Mouse (Mus musculus) lung, postnatal 0 days (tissue): Measurements from ENCODE around the gene Slain2. TPM values are rescaled to one million over a fixed set of nuclear protein-coding genes. Genes with fewer than 3 reads are reported as not detected.
"Not testable (repeated sequence)": the region's sequence is repeated elsewhere in the genome, so short reads cannot be mapped to it uniquely, and the experiment has no call there.

ENCODE experiments used
- ATAC-seq: fragments of 200-750 bp; cut with Nextera tagmentation; 2 replicates; pipeline ENCODE4 v1.8.0; 2017; ENCODE audit warnings: moderate library complexity
- DNase-seq: peaks from one replicate; pipeline ENCODE4 v3.0.0-alpha.2; 2016; ENCODE audit warnings: low spot score
- H3K27ac ChIP-seq: fragments of 300-500 bp; sonication (generic); 2 replicates; pipeline ENCODE4 v1.5.1; 2014; ENCODE audit warnings: antibody characterized with exemption, mild to moderate bottlenecking, low read length, mixed read lengths
- H3K27me3 ChIP-seq: fragments of 300-500 bp; sonication (generic); replicated peaks from 2 replicates; pipeline ENCODE4 v1.6.1; 2014; ENCODE audit warnings: low read length, mixed read lengths; ENCODE audit not compliant: insufficient read depth
- H3K36me3 ChIP-seq: fragments of 300-500 bp; sonication (generic); 2 replicates; pipeline ENCODE4 v1.6.1; 2014; ENCODE audit warnings: low read length, mixed read lengths; ENCODE audit not compliant: insufficient read depth
- H3K4me1 ChIP-seq: fragments of 300-500 bp; sonication (generic); 2 replicates; pipeline ENCODE4 v1.6.1; 2014; ENCODE audit warnings: antibody characterized with exemption, low read depth, low read length, mixed read lengths; ENCODE audit not compliant: insufficient read depth
- H3K4me2 ChIP-seq: fragments of 300-500 bp; sonication (generic); replicated peaks from 2 replicates; pipeline ENCODE4 v1.6.1; 2014; ENCODE audit warnings: low read depth, mild to moderate bottlenecking, low read length, moderate library complexity, mixed read lengths
- H3K4me3 ChIP-seq: fragments of 300-500 bp; sonication (generic); 2 replicates; pipeline ENCODE4 v1.5.1; 2014; ENCODE audit warnings: low read depth, low read length
- H3K9ac ChIP-seq: fragments of 300-500 bp; sonication (generic); replicated peaks from 2 replicates; pipeline ENCODE4 v1.6.1; 2014; ENCODE audit warnings: low read depth, mild to moderate bottlenecking
- H3K9me3 ChIP-seq: fragments of 300-500 bp; sonication (generic); 2 replicates; pipeline ENCODE4 v1.6.1; 2016; ENCODE audit warnings: low read length, mixed read lengths
- CTCF ChIP-seq: IDR thresholded peaks from 2 replicates; pipeline ENCODE4 v1.5.1; 2016; ENCODE audit warnings: antibody characterized with exemption, mild to moderate bottlenecking
- EP300 ChIP-seq: IDR thresholded peaks from 2 replicates; pipeline ENCODE4 v1.6.1; 2016; ENCODE audit warnings: antibody characterized with exemption, mild to moderate bottlenecking, control low read depth
- WGBS: fragments of 180-500 bp; shearing (Covaris S2); extraction: QIAGEN DNeasy Blood & Tissue Kit; methylation state at CpG from one replicate; pipeline ENCODE4 v1.1.7; 2014; 5-methylcytosine and 5-hydroxymethylcytosine counted together
- polyA plus RNA-seq: library from polyadenylated mRNA; unstranded; fragments of >200 nt; fragmentation: Nextera tagmentation; extraction: Ambion mirVana; gene quantifications from 2 replicates; pipeline ENCODE4 v1.2.1, GENCODE M21; 2015

Gene Slain2
- polyA plus RNA-seq, 1 experiment from 2014 or later, result 13.4 TPM

DNA sequence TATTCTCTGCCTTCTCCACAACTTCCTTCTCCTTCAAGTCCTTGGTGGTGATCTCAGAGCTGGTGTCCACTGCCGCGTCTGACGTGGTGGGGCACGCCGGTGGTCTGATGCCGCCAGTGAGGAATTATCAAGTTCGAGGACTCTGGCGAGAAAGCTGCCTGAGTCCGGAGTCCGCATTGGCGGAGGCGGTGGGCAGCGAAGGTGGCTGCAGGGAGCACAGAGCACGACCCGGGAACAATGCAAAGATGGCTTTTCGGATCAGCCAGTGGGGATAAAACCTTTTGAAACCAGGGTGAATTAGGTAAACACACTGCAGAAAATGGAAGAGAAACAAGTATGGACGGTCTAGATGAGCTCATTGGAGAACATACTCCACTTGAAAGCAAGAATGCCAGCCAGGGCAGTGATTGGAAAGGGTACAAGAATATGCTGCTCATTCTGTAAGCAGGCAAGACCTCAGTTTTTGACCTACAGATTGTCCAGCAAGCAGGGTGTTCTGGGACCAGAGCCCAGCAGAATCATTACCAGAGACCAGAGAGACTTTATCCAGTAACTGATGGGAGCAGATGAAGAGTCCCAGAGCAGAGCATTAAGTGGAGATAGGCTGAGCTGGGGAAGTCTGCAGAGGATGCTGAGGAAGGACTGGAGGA is 19.0 kb downstream of the Slain2 start:
- no peak overlapping the region for H3K9ac ChIP-seq
- H3K36me3 ChIP-seq, result no peaks in the 10 kb centered on the region
- no peak overlapping the region for H3K4me3 ChIP-seq
- no peak overlapping the region for H3K4me2 ChIP-seq
- 91% methylated on average over 17 of the region's 17 CpGs for WGBS
- H3K27me3 ChIP-seq, result no peaks in the 10 kb centered on the region
- H3K4me1 ChIP-seq, result no peaks in the 10 kb centered on the region
- H3K9me3 ChIP-seq, result no peaks in the 10 kb centered on the region
- TF ChIP-seq CTCF (no peak), EP300 (no peak)
- DNase-seq, result no peak
- H3K27ac ChIP-seq, result no peak overlapping the region
- ATAC-seq, result no peak

DNA sequence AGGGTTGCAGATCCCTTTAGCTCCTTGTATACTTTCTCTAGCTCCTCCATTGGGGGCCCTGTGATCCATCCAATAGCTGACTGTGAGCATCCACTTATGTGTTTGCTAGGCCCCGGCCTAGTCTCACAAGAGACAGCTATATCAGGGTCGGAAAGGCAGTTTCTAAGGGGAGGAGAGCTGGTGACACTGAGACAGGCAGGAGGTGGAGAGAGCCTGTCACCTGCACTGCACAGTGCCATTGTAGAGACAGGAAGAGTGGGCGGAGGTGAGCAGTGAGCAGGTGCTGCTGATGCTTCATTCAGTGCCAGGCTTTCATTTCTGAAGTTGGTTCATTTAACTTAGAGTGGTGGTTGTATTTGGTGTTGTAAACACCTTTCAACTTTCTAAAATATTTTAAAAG is 24.3 kb downstream of the Slain2 start:
- H3K4me1 ChIP-seq, ATAC-seq, H3K9ac ChIP-seq, H3K9me3 ChIP-seq, H3K4me3 ChIP-seq, H3K27me3 ChIP-seq, DNase-seq, H3K36me3 ChIP-seq, H3K4me2 ChIP-seq, H3K27ac ChIP-seq: not testable (repeated sequence)
- 81% methylated on average over 3 of the region's 3 CpGs for WGBS

GRCm38 (mm10) chr5:72939311-72939710 is 25.2 kb downstream of the Slain2 start:
- Histone ChIP-seq H3K9me3 (no peaks in the 10 kb centered on the region), H3K36me3 (no peaks in the 10 kb centered on the region), H3K4me2 (no peak overlapping the region), H3K4me3 (no peak overlapping the region), H3K27ac (no peak overlapping the region), H3K4me1 (peaks cover 5% of the 10 kb centered on the region; the same call in 1 of the 2 replicates), H3K9ac (no peak overlapping the region), H3K27me3 (no peaks in the 10 kb centered on the region)
- ATAC-seq, result no peak
- 97% methylated on average over 2 of the region's 2 CpGs for WGBS
- DNase-seq, result no peak
- no peak for TF ChIP-seq CTCF
- no peak for TF ChIP-seq EP300

DNA sequence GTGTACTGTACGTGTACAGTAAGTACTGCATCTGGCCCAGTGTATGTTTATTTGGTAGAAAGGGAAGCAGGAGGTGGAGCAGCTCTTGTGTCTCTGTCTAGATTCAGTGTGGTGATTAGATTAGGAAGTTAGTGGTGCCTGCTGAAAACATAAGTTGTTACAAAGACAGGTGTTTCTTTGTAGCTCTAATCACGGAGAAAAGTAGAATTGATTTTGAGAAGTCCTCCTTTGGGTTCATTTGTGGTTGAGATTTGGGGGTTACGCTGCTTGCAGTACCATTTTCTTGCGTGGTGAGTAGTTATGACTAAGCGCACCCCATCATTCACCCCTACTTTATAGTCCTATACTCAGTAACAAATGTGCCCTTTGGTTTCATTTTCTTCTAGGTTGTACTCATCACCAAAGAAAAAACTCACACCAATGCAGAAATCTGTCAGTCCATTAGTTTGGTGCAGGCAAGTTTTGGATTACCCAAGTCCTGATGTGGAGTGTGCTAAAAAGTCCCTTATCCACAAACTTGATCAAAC is 26.9 kb downstream of the Slain2 start:
- TF ChIP-seq CTCF (no peak), EP300 (no peak)
- Histone ChIP-seq H3K4me2 (no peak overlapping the region), H3K9ac (no peak overlapping the region), H3K4me1 (peaks cover 5% of the 10 kb centered on the region; the same call in 1 of the 2 replicates), H3K36me3 (no peaks in the 10 kb centered on the region), H3K27me3 (no peaks in the 10 kb centered on the region), H3K4me3 (no peak overlapping the region), H3K9me3 (no peaks in the 10 kb centered on the region), H3K27ac (no peak overlapping the region)
- 77% methylated on average over 5 of the region's 5 CpGs for WGBS
- no peak for DNase-seq
- no peak for ATAC-seq

- ATAC-seq, result no peak
- no peak overlapping the region for H3K9ac ChIP-seq
- 52% methylated on average over 1 of the region's 1 CpGs for WGBS
- H3K36me3 ChIP-seq, result no peaks in the 10 kb centered on the region; the same call in 1 of the 2 replicates
- no peaks in the 10 kb centered on the region for H3K4me1 ChIP-seq
- no peaks in the 10 kb centered on the region for H3K27me3 ChIP-seq
- no peak overlapping the region for H3K27ac ChIP-seq
- TF ChIP-seq CTCF (no peak), EP300 (no peak)
- no peak overlapping the region for H3K4me2 ChIP-seq
- no peaks in the 10 kb centered on the region for H3K9me3 ChIP-seq
- H3K4me3 ChIP-seq, result no peak overlapping the region
- no peak for DNase-seq
These were observed 34.0 kb downstream of the Slain2 start for GRCm38 (mm10) chr5:72948136-72948535.

DNA sequence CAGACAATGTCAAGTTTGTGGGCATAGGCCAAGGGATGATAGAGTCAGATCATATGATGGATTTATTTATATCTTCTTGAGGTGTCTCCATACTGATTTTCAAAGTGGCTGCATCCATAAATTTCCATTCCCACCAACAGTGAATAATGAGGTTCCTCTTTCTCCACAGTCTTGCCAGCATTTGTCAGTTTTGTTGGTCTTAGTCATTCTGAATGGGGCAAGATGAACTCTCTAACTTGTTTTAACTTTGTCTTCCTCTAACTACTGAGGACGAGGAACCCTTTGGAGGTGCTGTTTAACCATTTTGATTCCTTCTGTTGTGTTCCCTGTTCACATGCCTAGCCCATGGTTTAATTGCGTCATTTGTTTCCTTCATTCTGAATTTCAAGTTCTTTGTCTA is 36.1 kb downstream of the Slain2 start:
- no peak for TF ChIP-seq EP300
- TF ChIP-seq CTCF, result no peak
- WGBS, result 74% methylated on average over 2 of the region's 2 CpGs

More for the DNA sequence above, 36.1 kb downstream of the Slain2 start:
- DNase-seq, result no peak
- Histone ChIP-seq H3K9me3 (no peaks in the 10 kb centered on the region), H3K4me1 (no peaks in the 10 kb centered on the region), H3K4me3 (no peak overlapping the region), H3K9ac (no peak overlapping the region), H3K4me2 (no peak overlapping the region), H3K27ac (no peak overlapping the region), H3K36me3 (no peaks in the 10 kb centered on the region; the same call in 1 of the 2 replicates), H3K27me3 (no peaks in the 10 kb centered on the region)
- no peak for ATAC-seq
